Mouse (Mus musculus) heart, postnatal 14 days (tissue): ENCODE data around the gene Nat8f1. TPM values are rescaled to one million over a fixed set of nuclear protein-coding genes. Genes with fewer than 3 reads are reported as not detected.

Experiments used
- DNase-seq, 2 experiments: peaks; one replicate each; pipeline ENCODE4 v3.0.0; 2021 to 2022
- intact Hi-C: fragments of 180-260 bp; cut with DNase I; formaldehyde crosslinking; loops from one replicate; pipeline ENCODE4 v1.15.1; 2025
- total RNA-seq, 2 experiments: library from RNA; stranded (reverse); gene quantifications; 2 replicates each; pipeline ENCODE4 v1.2.3; 2021

Nat8f1 gene
- total RNA-seq, 2 experiments from 2014 or later, result 1.9 to 2.5 TPM

- intact Hi-C loops, result no loop called here
- no peak for DNase-seq
Measured at GRCm38 (mm10) chr6:85861247-85861646, 54.2 kb downstream of the Nat8f1 start.

Other genes starting within 250 kb of the Nat8f1 start
- not detected for gene Nat8f7, start 202.5 kb downstream of the Nat8f1 start, total RNA-seq
- gene Nat8f3, start 149.9 kb downstream of the Nat8f1 start, total RNA-seq, result under 1 TPM in 1 of 2 experiments, not detected in 1; 0.12 TPM
- not detected for gene Nat8f6, start 94.7 kb downstream of the Nat8f1 start, total RNA-seq
- gene Nat8f5, start 94.7 kb downstream of the Nat8f1 start, total RNA-seq, result not detected
- not detected for gene Nat8, start 83.6 kb downstream of the Nat8f1 start, total RNA-seq
- not detected for gene Nat8f2, start 46.5 kb downstream of the Nat8f1 start, total RNA-seq
- gene Nat8f4, start 10.8 kb downstream of the Nat8f1 start, total RNA-seq, result under 1 TPM; 0.76 to 0.79 TPM
- 10 to 100 TPM; 10.2 TPM for gene Tprkb, start 3.8 kb downstream of the Nat8f1 start, total RNA-seq
- 10 to 100 TPM; 63.3 to 64.3 TPM for gene Dusp11, start 46.0 kb upstream of the Nat8f1 start, total RNA-seq
- gene Figla, start 100.5 kb upstream of the Nat8f1 start, total RNA-seq, result not detected
- 1 to 10 TPM in 1 of 2 experiments, under 1 TPM in 1; 0.68 to 1.0 TPM for gene Add2, start 113.0 kb upstream of the Nat8f1 start, total RNA-seq